Mouse (Mus musculus) cerebellum, postnatal 25 days (tissue): ENCODE data around the gene Rfc4.

Source experiments
- DNase-seq, 2 experiments: peaks; one replicate each; pipeline ENCODE4 v3.0.0; 2021; ENCODE audit warnings: mixed read lengths in 2 of 2

Rfc4 gene

DNA sequence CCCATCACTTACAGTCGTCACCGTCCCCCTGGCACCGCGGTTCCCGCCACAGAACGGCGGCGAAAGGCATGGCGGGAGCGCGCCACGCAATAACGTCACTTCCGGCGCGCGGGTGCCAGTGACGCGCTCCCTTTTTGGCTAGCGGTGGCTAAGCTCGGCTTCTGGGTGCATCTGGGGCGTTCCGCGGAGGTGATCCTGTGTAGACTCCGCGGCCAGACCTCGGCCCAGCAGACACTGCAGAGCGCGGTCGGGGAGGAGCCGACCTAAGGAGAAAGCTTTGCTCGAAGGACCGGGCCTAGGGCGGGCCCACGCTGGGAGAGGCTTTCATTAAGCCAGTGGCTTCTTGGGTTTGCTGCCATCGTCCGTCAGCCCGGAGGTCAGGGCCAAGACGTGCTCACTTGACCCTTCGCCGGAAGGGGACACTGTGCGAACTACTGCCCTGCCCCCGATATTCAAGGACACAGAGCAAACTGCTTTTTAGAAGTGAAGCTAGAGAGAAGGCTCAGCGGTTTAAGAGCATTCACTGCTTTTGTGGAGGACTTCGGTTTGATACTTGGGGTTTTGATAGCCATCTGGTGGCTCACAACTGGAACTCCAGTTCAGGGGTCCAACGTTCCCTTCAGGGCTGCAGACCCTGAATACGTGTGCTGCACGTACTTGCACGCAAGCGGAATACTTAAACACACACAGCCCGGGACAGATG is at the start of gene Rfc4:
TSS of gene Rfc4 (minus strand) at position 65 of the 703 bp plus-strand sequence.
- DNase-seq: peak; percentile 97

DNA sequence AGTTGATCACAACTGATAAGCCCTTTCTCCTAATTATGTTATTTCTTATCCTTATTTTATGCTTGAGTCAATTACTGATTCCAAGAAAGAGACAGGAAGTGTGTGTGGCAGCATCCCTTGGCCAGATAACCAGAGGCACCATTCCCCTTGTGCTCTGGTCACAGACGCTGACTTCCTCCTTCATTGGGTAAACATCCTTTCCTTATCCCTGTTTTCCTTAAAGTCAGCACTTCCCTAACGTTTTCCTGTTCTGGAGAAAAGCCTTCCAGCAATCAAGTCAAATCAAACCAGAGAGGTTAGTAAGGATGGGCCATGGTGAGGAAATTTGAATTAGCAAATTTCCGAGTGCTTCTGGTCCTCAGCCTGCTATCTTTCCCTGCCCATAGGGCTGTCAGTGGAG is 48.4 kb upstream of the Rfc4 start:
- DNase-seq: no peak

DNA sequence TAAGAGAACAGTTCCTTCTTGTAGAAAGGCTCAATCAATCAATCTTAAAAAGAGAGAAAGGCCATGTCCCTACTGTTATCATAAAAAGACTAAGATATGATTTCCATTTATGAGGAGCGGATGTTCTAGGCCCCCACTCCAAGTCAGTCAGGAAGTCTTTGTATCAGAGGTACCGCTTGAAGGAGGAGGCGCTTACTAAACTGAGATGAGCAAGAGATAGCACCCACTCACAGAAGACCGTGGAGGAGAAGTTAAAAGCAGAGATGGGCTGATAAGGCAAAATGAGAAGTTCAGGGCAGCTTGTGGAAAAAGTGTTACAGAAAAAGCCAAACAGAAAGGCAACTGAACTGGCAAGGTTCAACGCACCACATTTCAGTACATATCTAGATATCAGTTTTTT is 47.3 kb upstream of the Rfc4 start:
- DNase-seq: no peak

DNA sequence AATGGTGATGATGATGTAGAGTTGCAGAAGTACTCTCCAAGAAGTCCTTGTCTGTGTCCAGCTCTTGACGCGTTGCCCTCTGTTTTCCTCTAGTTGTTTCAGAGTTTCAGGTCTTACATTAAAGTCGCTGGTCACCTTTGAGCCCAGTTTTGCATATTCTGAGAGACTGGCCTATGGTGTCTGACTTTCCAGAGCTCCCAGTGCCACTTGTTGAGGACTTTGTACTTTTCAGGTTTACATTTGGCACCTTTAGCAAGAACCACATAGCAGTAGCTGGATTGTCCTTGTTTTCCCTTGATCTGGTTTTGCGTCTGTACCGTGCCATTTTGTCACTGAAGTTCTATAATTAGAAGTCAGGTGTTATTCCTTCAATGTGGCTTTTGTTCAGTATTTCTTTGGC is 46.4 kb upstream of the Rfc4 start:
- DNase-seq: no peak

DNA sequence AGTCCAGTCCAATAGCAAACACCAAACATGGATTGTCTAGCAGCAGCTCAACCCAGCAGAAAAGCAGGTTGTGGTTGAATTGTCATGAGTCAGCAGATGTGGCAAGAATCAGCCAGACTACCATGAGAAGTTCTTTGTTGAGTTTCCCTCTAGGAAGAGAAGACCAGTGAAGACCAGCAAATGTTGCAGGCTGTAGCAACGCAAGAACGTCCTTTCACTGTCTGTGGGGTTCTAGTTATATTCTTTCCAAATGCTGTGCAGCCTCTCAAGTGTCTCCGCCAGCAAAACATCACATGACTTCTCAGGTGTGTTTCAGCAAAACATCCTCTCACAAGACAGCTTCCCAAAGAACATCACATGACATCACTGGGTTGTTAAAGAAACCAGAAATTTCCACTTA is 43.3 kb upstream of the Rfc4 start:
- DNase-seq: no peak

DNA sequence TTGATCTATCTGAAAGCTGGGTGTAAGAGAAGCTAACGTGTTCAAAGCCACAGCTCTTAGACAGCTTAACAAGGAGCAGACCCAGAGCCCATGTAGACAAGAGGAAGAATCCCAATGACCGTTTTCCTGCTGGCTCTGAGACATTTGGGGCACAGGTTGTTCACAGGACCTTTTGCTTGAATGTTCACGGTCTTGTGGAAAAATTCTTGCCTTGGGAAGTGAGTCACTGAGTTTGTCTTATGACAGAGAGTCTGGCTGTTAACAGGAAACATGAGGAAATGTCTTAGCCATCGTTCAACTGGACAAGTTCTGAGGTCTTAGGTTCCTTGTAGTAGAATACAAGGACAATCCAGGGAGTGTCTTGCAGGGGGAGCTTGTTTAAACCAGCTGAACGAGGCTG is 39.5 kb upstream of the Rfc4 start:
- no peak for DNase-seq

DNA sequence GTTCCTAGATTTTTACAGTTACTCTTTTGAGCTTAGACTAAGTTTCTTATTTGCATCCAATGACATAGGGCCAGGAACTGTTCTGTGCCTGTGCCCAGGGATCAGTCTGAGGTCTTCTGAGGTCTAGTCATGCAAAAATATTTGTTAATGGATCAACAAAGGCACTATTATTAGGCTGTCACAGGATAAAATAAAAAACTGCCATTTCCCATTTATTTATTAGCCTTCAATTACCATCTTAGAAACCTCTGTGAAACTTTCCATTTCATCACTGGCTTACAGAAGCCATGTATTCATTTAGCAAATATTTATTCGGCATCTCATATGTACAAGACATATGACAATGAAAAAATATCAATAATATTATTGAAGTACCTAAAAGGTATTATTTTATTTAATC is 39.1 kb upstream of the Rfc4 start:
- DNase-seq: no peak

DNA sequence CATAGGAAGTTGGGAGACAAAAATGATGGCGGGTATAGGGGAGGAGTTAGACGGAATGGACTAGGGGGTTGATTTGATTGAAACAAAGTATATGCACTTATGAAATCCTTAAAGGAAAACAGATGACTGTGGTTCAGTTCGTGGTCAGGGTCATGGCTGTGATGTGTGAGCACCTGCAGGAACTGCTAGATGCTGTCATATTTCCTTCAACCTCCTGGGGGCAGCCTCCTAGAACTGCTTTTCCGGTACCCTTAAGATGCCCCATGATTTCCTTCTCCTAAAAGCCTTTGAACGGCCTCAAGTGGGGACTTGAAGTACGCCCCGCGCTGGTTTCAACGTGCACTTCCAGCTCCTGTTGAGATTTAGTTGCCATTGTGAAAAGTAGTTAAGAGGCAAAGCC is 37.9 kb upstream of the Rfc4 start:
- DNase-seq: no peak

DNA sequence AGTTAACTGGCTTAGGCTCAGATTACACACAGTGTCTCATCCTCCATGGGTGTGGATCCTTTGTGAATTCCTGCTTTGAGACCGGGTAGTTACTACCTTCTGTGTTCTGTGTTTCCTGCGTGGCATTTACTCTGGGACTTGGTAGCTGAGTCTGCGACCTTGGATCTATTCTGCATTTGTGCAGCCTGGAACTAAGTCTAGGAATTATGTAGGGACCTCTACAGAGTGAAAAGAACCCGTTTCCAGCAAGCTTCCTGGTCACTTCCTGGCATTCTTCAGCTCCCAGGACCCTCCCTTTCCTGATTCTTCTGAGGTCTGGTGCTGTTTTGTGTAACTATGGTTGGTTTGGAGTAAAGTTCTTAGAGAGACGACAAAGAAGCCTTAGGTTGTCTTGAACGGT is 36.9 kb upstream of the Rfc4 start:
- DNase-seq: no peak

DNA sequence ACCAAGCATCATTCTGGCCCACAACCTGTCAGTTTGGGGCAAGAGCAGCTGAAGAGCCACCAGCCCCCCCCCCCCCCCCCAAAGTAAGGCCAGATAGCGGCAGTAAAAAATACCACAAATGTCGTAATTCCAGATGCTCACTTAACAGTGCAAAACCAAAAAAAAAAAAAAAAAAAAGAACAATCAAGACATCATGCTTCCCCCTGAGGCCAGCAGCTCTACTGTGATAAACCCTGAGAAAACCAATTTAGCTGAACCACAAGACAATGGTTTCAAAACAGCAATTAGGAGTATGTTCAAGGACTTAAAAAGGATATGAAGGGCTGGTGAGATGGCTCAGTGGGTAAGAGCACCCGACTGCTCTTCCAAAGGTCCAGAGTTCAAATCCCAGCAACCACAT is 34.6 kb upstream of the Rfc4 start:
- no peak for DNase-seq

DNA sequence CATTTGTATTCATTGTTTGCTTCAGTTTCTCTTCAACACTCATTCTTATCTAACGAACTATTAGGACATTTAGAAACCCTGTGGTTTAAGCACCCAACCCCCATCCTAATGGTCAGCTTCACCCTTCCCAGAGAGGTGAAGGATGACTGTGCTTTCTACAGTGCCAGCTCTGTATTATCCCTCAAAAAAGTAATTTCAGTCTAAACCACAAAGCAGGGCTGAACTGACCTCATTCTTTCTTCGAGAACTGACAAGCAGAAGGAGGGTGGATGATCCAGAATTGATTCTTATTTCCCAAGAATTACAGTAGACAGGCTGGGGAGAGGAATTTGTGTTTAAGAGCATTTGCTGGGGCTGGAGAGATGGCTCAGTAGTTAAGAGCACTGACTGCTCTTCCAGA is 32.2 kb upstream of the Rfc4 start:
- no peak for DNase-seq

DNA sequence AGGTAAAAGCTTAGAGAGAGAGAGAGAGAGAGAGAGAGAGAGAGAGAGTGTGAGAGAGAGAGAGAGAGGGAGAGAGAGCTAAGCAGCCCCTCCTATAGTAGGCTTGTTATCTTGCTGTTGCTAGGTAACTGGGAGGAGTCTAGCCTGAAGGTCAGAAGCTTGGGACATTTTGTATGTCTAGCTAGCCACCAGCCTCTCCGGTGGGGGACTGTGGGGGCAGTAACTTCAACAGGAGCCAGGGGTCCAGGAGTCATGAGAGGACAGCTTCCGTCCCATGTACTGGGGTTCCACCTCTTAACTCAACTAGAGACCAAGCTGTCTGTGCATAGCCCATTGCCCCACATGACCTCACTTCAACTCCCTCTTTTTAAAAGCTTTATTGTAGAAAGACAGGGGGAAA is 31.4 kb upstream of the Rfc4 start:
- DNase-seq: no peak

DNA sequence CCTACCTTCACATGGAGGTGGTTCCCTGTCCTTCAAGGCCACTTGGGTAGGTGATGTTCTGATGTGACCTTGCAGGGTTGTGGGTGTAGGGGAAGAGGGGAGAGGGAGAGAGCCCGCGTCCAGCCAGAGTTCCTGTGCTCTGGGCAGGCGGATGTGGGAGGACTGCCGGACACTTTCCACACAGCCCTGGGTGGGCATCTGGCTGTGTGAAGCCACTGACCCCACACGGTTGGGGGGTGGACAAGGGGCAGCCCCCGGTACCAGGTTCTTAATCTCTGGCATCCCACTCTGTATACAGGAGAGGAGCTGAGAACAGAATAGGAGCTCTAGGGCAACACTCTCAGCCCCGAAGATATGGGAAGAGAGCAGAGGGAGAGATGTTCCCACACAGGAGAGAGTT is 30.8 kb upstream of the Rfc4 start:
- no peak for DNase-seq

DNA sequence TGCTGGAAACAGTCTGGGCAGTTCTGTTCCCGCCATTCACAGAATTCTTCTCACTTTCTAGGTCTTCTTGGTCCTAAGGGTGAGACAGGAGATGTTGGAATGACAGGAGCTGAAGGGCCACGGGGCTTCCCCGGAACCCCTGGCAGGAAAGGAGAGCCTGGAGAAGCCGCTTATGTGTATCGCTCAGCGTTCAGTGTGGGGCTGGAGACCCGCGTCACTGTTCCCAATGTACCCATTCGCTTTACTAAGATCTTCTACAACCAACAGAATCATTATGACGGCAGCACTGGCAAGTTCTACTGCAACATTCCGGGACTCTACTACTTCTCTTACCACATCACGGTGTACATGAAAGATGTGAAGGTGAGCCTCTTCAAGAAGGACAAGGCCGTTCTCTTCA is 29.5 kb upstream of the Rfc4 start:
- no peak for DNase-seq

DNA sequence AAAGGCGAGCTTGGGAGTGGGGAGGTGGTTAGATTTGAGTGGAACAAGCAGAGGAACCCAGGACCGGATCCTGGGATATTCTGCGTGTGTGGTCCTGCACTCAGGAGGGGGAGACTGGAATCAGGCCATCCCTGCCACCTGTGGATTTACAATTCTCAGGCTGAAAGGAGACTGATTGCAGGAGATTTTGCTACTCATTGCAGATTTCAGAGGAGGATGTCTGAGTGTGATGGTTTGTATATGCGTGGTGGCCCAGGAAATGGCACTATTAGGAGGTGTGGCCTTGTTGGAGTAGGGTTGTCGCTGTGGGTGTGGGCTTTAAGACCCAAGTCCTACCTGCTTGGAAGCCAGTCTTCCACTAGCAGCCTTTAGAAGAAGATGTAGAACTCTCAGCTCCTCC is 26.7 kb upstream of the Rfc4 start:
- DNase-seq: no peak

DNA sequence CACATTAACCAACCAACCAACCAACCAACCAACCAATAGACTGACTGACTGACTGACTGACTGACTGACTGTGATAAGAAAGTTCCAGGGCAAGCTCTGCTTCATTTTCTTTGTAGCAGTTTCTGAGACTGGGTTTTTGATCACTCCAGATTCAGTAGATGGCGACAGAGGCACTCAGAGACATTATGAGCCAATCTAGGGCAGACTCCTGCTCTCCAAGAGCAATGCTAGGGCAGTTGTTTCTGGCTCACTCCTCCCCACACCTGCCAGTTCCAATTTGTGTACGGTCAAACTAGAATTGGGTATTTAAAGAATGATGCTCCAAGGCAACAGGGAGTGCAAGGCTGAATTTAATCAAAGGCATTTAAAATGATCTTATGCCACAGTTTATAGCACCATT is 23.9 kb upstream of the Rfc4 start:
- peak in 1 of 2 experiments; percentile 14 for DNase-seq

DNA sequence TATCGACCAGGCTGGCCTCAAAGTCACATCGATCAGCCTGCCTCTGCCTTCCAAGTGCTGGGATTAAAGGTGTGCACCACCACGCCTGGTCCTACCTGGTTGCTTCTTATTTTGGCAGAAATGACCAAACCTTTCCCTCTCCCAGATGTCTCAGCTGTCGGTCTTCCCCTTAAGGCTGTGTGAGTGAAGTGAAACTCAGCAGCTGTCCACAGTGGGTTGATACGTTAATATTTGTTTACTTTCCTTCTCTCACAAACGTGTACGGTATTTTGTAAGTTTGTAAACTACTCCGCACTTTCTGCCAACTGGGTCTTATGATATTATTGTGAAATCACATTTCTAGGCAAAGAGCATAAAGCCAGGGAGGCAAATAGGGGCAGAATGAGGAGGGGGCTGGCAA is 21.9 kb upstream of the Rfc4 start:
- no peak for DNase-seq

DNA sequence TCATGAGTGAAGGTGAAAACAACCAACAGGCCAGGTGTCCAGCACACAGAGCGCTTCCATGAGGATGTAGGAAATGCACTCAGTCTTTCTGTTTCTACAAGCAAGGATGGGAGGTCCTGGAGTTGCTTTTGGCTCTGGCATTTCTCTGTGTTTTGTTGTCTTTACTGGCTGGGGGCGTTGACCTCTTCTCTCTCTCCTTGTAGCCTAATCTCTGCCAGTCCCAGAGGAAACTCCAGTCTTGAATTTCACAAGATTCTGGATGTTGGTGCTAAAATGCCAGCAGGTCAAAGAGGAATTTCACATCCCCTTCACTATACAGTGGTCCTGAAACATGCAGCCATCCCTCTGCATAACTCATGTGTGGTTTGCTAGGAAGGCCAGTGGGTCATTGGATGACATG is 21.4 kb upstream of the Rfc4 start:
- no peak for DNase-seq

DNA sequence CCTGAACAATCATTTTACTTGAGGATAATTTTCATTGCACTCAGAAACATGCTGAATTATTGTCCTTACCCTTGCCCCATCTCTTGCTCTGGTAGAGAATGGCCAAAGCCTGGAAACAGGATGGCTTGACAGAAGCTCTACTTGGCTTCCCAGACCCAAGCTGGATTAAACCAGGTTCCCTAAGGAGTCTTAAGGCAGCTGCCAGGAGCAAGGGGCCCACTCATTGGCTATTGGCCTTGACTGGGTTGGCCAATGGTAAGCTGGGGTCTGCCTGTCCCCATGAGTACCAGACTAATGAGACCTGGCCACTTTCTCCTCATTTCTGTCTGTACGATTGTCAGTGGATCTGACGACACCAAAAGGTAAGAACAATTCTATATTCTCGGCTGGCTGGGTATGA is 18.7 kb upstream of the Rfc4 start, which contains the start of gene Adipoq:
TSS of gene Adipoq (plus strand) at position 257 of the 400 bp plus-strand sequence.
- DNase-seq: no peak

DNA sequence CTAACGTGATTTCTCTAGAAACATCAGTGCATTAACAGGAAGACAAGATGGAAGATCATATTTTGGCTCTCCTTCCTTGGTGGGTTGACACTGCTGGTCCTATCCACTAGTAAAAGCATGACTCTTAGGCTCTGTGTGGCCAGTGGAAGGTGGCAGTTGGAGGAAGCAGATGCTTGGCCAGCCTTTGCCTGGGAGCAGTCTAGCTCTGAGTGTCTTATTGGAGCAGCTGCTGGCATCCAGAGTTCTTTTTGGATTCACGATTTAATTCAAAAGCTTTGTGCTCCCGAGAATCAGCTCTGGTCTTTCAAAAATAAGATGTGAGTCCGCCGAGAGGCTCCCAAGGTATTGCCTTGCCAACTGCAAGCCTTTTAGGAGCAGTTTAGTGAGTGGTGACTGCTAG is 17.7 kb upstream of the Rfc4 start:
- DNase-seq: no peak

DNA sequence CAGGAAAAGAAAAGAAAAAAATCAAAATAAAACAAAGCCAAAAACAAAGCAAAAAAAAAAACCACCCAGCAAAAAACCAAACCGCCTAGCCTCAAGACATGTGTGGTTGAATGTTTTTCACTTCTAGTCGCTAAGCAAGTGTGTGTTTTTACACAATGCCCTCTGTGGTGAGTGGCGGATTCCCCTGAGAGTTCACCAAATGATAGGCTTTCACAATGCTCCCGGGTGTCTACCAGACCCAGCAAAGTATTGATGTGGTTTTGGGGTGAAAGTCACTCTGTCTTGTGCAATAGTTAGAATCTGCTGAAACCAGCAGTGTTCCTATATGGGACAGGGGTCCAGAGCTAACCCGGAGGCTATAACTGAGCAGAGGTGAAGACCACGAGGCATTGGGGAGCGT is 16.8 kb upstream of the Rfc4 start:
- DNase-seq: no peak

DNA sequence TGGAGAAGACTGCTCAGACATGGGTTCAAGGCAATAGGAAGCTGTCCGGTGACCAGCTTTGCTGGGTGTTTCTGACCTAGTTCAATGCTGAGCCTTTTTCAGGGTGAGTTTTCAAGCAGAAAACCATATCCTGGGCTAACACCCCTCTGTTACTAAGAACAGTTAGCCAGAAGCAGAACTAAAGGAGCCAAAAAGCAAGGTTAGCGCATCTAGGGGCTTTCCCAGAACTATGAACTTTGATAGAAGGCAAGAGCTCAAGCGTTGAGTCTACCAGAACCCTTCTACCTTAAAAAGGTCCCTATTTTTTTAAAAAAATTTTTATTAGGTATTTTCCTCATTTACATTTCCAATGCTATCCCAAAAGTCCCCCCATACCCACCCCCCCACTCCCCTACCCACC is 13.4 kb upstream of the Rfc4 start:
- no peak for DNase-seq

DNA sequence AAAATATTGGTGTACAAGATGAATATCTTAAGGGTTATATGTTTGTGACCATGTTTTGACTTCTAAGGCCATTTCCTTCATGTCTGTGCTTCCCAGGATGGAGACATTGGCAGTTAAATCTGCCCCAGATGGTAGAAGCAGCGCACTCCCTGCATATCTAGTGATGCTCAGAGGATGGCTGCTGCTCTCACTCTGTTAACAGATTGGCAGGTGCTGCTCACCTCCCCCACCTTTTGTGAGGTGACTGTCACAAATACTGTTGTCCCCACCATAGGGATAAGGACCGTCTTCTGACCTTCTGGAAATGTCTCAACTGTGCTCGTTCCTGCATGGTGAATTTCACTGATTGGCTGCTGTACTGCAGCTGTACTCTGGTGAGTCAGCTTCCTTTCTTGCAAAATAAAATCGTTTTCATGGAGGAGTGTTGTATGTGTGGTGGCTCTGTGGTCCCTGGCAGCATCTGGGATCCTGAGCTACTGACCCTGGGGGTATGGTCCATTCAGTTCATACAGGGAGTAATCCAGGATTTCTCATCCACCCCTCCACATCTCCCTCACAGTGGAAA is 9.0 kb upstream of the Rfc4 start:
- DNase-seq: no peak

DNA sequence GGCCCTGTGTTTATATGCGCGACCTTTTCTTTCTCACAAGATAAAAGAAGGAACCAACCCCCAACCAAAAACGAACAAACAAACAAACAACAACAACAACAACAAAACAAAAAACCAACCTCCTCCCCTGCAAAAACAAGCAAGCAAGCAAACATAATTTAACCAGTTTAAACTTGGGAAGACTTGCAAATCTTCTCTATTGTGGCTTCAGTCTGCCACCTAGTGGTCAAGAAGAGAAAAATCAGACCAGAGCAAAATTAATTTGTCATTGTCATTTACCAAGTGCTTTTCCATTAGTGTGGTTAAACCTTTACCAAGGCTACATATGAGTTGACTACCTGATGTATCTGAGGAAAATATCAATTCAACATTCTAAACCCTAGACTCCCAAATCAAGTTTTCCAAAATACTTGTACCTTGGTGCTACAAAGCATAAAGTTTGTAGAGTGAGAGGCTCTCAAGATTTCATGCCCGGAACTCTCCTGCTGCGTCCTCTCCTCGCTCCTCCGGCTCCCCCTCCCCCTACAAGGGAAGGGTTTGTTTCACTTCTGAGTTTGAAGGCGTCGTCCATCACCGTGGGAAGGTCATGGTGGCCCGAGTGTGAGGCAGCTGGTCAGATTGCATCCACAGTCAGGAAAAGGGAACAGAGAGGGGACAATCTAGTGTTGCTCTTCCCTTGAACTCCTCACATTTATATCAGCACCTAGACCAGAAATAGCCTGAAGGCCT is 8.0 kb upstream of the Rfc4 start:
- DNase-seq: no peak

DNA sequence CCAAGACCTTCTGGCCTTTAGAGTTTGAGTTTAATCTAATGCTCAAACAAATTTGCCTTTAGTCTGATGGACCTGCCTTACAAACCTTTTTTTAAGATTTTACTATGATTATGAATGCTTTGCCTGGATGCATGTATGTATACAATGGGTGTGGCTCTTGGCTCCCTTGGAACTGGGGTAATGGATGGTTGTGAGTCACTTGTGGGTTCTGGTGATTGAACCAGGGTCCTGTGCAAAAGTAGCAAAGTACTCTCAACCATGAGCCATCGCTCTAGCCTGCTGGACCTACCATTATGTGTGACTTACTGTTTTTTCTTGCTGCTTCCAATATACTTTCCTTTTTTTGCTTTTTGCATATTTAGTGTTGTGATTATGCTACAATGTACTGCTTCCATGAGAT is 4.8 kb upstream of the Rfc4 start:
- DNase-seq: no peak
